7 mouse cellular contexts compared by ENCODE assay signal in the genomic region with DNA sequence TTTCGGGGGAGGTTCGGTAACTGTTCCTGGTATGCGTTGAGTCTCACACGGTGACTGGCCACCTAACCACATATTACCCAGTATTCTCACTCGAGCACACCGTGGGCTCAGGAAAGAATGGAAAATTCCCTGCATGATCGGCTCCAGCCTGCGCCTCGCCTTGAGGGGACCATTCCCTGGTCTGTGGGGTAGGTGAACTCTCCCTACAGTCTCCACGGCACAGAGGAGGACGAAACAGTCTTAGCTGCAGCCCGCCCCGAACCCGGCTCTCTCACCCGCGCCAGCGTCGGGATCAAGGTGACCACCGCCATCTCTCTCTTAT. TPM values are rescaled to one million over a fixed set of nuclear protein-coding genes. Genes with fewer than 3 reads are reported as not detected.
A peak's percentile ranks its signal among the peaks of the same experiment; 100 is the strongest.
DNase-seq lines count a peak whose midpoint lies in the region; ATAC-seq and TF ChIP-seq lines count a peak whose summit lies in the region.

No protein-coding gene starts in this region.

- H3K4me3 ChIP-seq in lung, postnatal 0 days (ENCODE audit: low read depth, low read length), result peak overlapping the region; percentile 94
- H3K4me3 ChIP-seq in erythroblast, embryonic 14.5 days (replicated peaks), result peak overlapping the region; percentile 100
- H3K4me3 ChIP-seq in limb, embryonic 13.5 days, result peak overlapping the region; percentile 94
- peak overlapping the region; percentile 86 for H3K4me3 ChIP-seq in stomach, embryonic 15.5 days (replicated peaks)

- peak overlapping the region; percentile 98 for H3K9ac ChIP-seq in lung, postnatal 0 days (replicated peaks; ENCODE audit: low read depth)
- peak overlapping the region; percentile 98 for H3K9ac ChIP-seq in limb, embryonic 13.5 days
- H3K9ac ChIP-seq in stomach, embryonic 15.5 days, result peak overlapping the region; percentile 52

- peaks cover 8% of the 10 kb centered on the region; the same call in 1 of the 2 replicates for H3K4me1 ChIP-seq in lung, postnatal 0 days (ENCODE audit: insufficient read depth, low read depth, low read length)
- peaks cover 56% of the 10 kb centered on the region for H3K4me1 ChIP-seq in erythroblast, embryonic 14.5 days (ENCODE audit: control insufficient read depth)
- peaks cover 29% of the 10 kb centered on the region for H3K4me1 ChIP-seq in limb, embryonic 13.5 days
- peaks cover 18% of the 10 kb centered on the region for H3K4me1 ChIP-seq in stomach, embryonic 15.5 days

- 1% methylated on average over 19 of the region's 19 CpGs for WGBS in lung, postnatal 0 days
- under 1% methylated on average over 19 of the region's 19 CpGs for WGBS in limb, embryonic 13.5 days
- under 1% methylated on average over 19 of the region's 19 CpGs for WGBS in stomach, embryonic 15.5 days

- no peak for DNase-seq in lung, postnatal 0 days (ENCODE audit: low spot score)
- no peak for DNase-seq in lung, postnatal 36 days
- no peak for DNase-seq in layer of hippocampus, postnatal 36 days
- DNase-seq in cerebellum, adult 11-12 months, result no peak

- ATAC-seq in lung, postnatal 0 days, result no peak; the same call in 1 of the 2 replicates
- ATAC-seq in limb, embryonic 13.5 days (ENCODE audit: low FRiP score, low read depth), result no peak
- ATAC-seq in stomach, embryonic 15.5 days (ENCODE audit: insufficient read depth, low FRiP score, low read depth), result no peak

- peak overlapping the region; percentile 99 for H3K27ac ChIP-seq in lung, postnatal 0 days (ENCODE audit: low read length)
- peak overlapping the region; percentile 99 for H3K27ac ChIP-seq in limb, embryonic 13.5 days
- peak overlapping the region; percentile 97 for H3K27ac ChIP-seq in stomach, embryonic 15.5 days

- H3K4me2 ChIP-seq in lung, postnatal 0 days (replicated peaks; ENCODE audit: low read depth, low read length), result peak overlapping the region; percentile 69
- H3K4me2 ChIP-seq in limb, embryonic 13.5 days (replicated peaks), result peak overlapping the region; percentile 74
- peak overlapping the region; percentile 64 for H3K4me2 ChIP-seq in stomach, embryonic 15.5 days

- H3K9me3 ChIP-seq in lung, postnatal 0 days (ENCODE audit: low read length), result no peaks in the 10 kb centered on the region
- no peaks in the 10 kb centered on the region for H3K9me3 ChIP-seq in erythroblast, embryonic 14.5 days (ENCODE audit: control insufficient read depth, low read length)
- H3K9me3 ChIP-seq in limb, embryonic 13.5 days, result no peaks in the 10 kb centered on the region
- no peaks in the 10 kb centered on the region for H3K9me3 ChIP-seq in stomach, embryonic 15.5 days

- no peaks in the 10 kb centered on the region; the same call in 1 of the 2 replicates for H3K36me3 ChIP-seq in lung, postnatal 0 days (ENCODE audit: insufficient read depth, low read length)
- peaks cover 57% of the 10 kb centered on the region for H3K36me3 ChIP-seq in erythroblast, embryonic 14.5 days (ENCODE audit: control insufficient read depth)
- peaks cover 18% of the 10 kb centered on the region for H3K36me3 ChIP-seq in limb, embryonic 13.5 days
- H3K36me3 ChIP-seq in stomach, embryonic 15.5 days, result peaks cover 6% of the 10 kb centered on the region; the same call in 1 of the 2 replicates

- no peak for TF ChIP-seq CTCF in lung, postnatal 0 days (IDR thresholded peaks at IDR 0.05)

- H3K27me3 ChIP-seq in lung, postnatal 0 days (replicated peaks; ENCODE audit: insufficient read depth, low read length), result no peaks in the 10 kb centered on the region
- H3K27me3 ChIP-seq in erythroblast, embryonic 14.5 days (ENCODE audit: control insufficient read depth), result no peaks in the 10 kb centered on the region
- H3K27me3 ChIP-seq in limb, embryonic 13.5 days, result no peaks in the 10 kb centered on the region
- H3K27me3 ChIP-seq in stomach, embryonic 15.5 days (replicated peaks), result no peaks in the 10 kb centered on the region

- TF ChIP-seq EP300 in lung, postnatal 0 days (IDR thresholded peaks at IDR 0.05), result no peak

RNA-seq across cellular contexts. Expression of gene Cpsf7, which starts 0.3 kb away (rescaled TPM):
- 19.8 and 20.0 TPM in 2 replicates for polyA plus RNA-seq in lung, postnatal 0 days (2015; fragmentation: Nextera tagmentation; extraction: Ambion mirVana)
- 1.5 and 2.5 TPM in 2 replicates for polyA plus RNA-seq in erythroblast, embryonic 14.5 days (2012)
- 48.5 and 51.4 TPM in 2 replicates for polyA plus RNA-seq in limb, embryonic 13.5 days (2015; fragmentation: Nextera tagmentation; extraction: Ambion mirVana)
- 30.8 and 37.7 TPM in 2 replicates for polyA plus RNA-seq in stomach, embryonic 15.5 days (2015; fragmentation: Nextera tagmentation; extraction: Ambion mirVana)
- 10 to 100 TPM; 75.7 to 81.6 TPM for total RNA-seq in layer of hippocampus, postnatal 36 days (2021)

RNA-seq across cellular contexts. Expression of gene Sdhaf2, which starts 1.2 kb away (rescaled TPM):
- polyA plus RNA-seq in lung, postnatal 0 days (2015; fragmentation: Nextera tagmentation; extraction: Ambion mirVana), result 46.4 and 49.8 TPM in 2 replicates
- polyA plus RNA-seq in erythroblast, embryonic 14.5 days (2012), result 0.36 and 0.44 TPM in 2 replicates
- polyA plus RNA-seq in limb, embryonic 13.5 days (2015; fragmentation: Nextera tagmentation; extraction: Ambion mirVana), result 60.4 and 66.2 TPM in 2 replicates
- 52.4 and 55.3 TPM in 2 replicates for polyA plus RNA-seq in stomach, embryonic 15.5 days (2015; fragmentation: Nextera tagmentation; extraction: Ambion mirVana)
- total RNA-seq in layer of hippocampus, postnatal 36 days (2021), result 10 to 100 TPM; 57.9 to 59.2 TPM

RNA-seq across cellular contexts. Expression of gene Tmem216, which starts 31.3 kb away (rescaled TPM):
- polyA plus RNA-seq in lung, postnatal 0 days (2015; fragmentation: Nextera tagmentation; extraction: Ambion mirVana), result 43.0 and 44.5 TPM in 2 replicates
- polyA plus RNA-seq in erythroblast, embryonic 14.5 days (2012), result 0.13 and 0.14 TPM in 2 replicates
- polyA plus RNA-seq in limb, embryonic 13.5 days (2015; fragmentation: Nextera tagmentation; extraction: Ambion mirVana), result 57.2 and 62.8 TPM in 2 replicates
- 36.0 and 36.6 TPM in 2 replicates for polyA plus RNA-seq in stomach, embryonic 15.5 days (2015; fragmentation: Nextera tagmentation; extraction: Ambion mirVana)
- 10 to 100 TPM; 10.5 to 12.6 TPM for total RNA-seq in layer of hippocampus, postnatal 36 days (2021)

RNA-seq across cellular contexts. Expression of gene Ppp1r32, which starts 42.0 kb away (rescaled TPM):
- polyA plus RNA-seq in lung, postnatal 0 days (2015; fragmentation: Nextera tagmentation; extraction: Ambion mirVana), result 2.6 and 2.9 TPM in 2 replicates
- polyA plus RNA-seq in erythroblast, embryonic 14.5 days (2012), result 0.16 and 0.30 TPM in 2 replicates
- polyA plus RNA-seq in limb, embryonic 13.5 days (2015; fragmentation: Nextera tagmentation; extraction: Ambion mirVana), result not detected in 2 replicates
- 0.19 and 0.22 TPM in 2 replicates for polyA plus RNA-seq in stomach, embryonic 15.5 days (2015; fragmentation: Nextera tagmentation; extraction: Ambion mirVana)
- total RNA-seq in layer of hippocampus, postnatal 36 days (2021), result 1 to 10 TPM; 1.5 to 1.8 TPM

RNA-seq across cellular contexts. Expression of gene Cyb561a3, which starts 52.2 kb away (rescaled TPM):
- 42.3 and 48.1 TPM in 2 replicates for polyA plus RNA-seq in lung, postnatal 0 days (2015; fragmentation: Nextera tagmentation; extraction: Ambion mirVana)
- 0.30 and 0.42 TPM in 2 replicates for polyA plus RNA-seq in erythroblast, embryonic 14.5 days (2012)
- polyA plus RNA-seq in limb, embryonic 13.5 days (2015; fragmentation: Nextera tagmentation; extraction: Ambion mirVana), result 15.9 and 19.3 TPM in 2 replicates
- polyA plus RNA-seq in stomach, embryonic 15.5 days (2015; fragmentation: Nextera tagmentation; extraction: Ambion mirVana), result 18.9 and 19.6 TPM in 2 replicates
- 10 to 100 TPM; 10.3 TPM for total RNA-seq in layer of hippocampus, postnatal 36 days (2021)

Comparison
In these comparisons a context has a peak if more than half of its experiments do, and no peak if none do; other contexts are left out.
1. RNA of gene Sdhaf2, which starts 1.2 kb away (polyA plus RNA-seq): 60.4 to 66.2 TPM in limb, embryonic 13.5 days, 52.4 to 55.3 TPM in stomach, embryonic 15.5 days and 46.4 to 49.8 TPM in lung, postnatal 0 days; 0.36 to 0.44 TPM in erythroblast, embryonic 14.5 days; every median in the first group is over 10 times any median in the second.
2. RNA of gene Tmem216, which starts 31.3 kb away (polyA plus RNA-seq): 57.2 to 62.8 TPM in limb, embryonic 13.5 days, 43.0 to 44.5 TPM in lung, postnatal 0 days and 36.0 to 36.6 TPM in stomach, embryonic 15.5 days; 0.13 to 0.14 TPM in erythroblast, embryonic 14.5 days; every median in the first group is over 10 times any median in the second.
3. Peak in every context shown above with its lines, with median percentiles within 50 percentile points of each other: H3K27ac ChIP-seq, H3K4me2 ChIP-seq, H3K4me3 ChIP-seq and H3K9ac ChIP-seq.